Mouse (Mus musculus) NIH3T3 (cell line): ENCODE measurements around the gene Larp4.

ENCODE experiments used
- DNase-seq: peaks from one replicate; pipeline ENCODE4 v3.0.0-alpha.2; 2012; ENCODE audit warnings: low read depth

Gene Larp4

DNA sequence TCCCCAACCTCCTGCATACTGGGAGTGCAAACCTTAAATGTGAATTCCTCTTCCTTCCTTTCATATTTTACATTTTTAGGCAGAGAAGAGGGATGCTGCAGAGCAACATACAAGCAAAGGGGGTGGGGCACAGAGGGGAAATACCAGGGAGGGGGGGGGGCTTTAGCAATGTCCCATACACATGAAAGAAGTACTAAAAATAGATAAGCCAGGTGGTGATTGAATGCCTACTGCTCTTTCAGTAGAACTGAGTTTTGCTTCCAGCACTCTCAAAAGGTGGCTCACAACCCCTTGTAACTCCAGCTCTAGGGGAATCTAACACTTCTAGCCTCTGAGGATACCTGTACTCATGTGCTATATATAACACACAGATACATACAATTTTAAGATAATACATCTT, 36.3 kb downstream of the Larp4 start:
- no peak for DNase-seq

DNA sequence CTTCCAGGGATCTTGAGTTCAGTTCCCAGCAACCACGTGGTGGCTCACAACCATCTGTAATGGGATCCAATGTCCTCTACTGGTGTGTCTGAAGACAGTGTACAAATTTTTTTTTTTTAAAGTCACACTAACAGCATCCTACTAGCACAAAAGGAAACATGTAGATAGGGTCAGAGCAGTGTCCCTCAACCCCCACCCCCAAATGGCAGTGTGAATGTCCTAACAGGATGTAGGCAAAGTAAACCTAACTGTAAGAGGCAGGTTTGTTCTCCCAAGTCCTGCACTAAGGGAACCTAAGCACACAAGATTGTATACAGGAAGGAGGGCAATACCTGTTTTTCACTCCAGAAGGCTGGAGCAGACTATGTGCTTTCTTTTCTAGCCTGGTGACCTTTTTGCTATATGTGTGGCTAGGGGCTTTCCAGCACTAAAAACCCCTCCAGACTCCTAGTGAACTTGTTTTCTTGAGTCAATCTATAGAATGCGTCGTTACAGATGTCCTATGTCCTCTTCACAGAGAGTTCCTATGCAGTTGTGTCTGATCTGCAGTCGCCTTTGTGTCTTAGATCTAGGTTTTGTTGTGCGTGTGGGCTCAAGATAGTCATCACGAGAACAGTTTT, 48.5 kb downstream of the Larp4 start:
- DNase-seq: no peak

DNA sequence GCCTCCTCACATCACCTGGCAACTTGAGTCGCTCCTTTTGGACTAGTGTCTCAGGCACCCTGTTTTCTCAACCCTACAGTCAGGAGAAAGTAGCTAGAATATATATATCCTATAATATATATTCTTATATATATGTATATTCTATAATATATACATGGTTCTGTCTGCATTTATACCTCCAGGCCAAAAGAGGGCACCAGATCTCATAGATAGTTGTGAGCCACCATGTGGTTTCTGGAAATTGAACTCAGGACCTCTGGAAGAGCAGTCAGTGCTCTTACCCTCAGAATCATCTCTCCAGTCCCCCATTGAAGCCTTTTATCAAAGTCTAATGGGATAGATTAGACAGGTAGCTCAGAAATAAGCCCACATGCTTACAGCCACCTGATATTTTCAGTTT, 51.3 kb downstream of the Larp4 start:
- no peak for DNase-seq

DNA sequence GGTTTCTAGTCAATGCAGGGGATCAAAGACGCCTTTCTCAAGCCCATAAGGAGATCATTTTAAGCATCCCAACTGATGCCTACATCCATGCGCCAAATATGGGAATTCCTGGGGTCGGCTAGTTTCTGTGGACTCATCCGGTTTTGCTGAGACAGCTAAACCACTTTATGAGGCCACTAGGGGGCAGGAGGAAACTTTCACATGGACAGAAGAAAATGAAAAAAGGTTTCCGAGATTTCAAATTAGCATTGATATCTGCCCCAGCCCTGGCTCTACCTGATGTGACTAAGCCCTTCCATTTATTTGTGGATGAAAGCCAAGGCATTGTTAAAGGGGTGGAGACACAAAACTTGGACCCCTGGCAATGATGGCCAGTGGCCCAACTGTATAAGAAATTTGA, 53.1 kb downstream of the Larp4 start:
- peak; percentile 87 for DNase-seq

DNA sequence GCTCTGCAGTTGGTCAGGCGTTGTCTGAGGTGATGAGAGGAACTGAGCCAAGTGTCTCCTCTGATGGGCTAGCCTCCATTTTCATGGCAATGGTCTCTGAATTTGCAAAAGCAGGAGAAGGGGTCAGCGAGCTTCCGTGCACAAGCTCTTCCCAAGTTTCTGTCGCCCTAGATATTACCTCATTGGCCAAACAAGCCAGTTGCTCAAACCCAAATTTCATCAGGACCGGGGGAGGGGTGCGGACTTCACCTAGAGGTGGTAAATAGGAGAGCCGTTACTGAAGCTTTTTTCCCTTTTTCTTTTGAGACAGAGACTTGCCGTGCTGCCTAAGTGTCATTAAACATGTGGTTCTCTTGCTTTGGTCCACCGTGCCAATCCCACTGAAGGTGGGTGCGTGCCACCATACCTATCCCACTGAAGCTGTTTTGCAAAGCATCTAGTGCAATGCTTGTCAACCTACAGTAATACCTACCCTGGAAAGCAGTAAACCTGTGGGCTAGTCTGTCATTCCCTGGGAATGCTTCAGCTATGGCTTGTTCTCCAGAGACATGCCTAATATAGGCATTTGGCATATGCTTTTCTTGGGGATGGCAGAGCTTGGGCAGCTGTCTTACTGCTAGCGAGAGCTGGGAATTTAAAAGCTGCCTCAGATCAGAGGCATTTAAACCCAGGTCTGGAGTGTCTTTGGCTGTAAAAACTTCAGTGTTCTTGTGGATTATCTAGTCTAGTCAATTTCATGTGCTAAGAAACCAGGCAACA, 55.4 kb downstream of the Larp4 start:
- DNase-seq: no peak

DNA sequence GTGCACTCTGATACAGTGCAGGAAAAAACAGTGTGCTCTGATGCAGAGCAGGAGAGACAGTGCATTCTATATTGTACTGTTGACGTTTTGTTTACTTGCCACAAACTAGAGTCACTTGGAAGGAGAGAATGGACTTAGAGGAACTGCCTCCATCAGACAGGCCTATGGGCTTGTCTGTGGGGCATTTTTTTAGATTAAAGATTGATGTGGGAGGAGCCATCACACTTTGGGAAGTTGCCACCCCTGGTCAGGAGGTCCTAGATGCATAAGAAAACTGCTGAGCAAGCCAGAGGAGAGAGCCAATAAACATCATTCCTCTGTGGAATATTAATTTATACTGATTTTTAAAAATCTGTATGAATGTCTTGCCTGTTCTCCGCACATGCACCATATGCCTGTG, 58.3 kb downstream of the Larp4 start:
- DNase-seq: peak; percentile 58

DNA sequence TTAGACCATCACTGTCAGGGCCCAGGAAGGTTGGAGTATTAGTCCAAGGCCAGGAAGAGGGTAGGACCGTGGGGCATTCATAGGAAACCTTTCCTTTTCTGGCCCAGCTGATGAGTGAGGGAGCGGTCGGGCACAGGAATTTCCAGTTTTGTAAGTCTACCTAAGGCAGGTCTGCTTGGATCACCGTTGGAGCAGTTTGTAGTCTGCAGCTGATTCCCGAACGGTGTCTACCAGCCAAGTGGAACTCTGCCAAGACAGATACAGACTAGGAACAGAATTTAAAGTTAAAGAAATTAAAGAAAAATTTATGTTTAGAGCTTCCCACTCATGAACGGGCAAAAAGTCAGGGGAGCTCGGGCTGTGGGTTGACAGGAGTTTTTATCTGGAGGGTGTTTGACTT, 59.6 kb downstream of the Larp4 start:
- DNase-seq: no peak

DNA sequence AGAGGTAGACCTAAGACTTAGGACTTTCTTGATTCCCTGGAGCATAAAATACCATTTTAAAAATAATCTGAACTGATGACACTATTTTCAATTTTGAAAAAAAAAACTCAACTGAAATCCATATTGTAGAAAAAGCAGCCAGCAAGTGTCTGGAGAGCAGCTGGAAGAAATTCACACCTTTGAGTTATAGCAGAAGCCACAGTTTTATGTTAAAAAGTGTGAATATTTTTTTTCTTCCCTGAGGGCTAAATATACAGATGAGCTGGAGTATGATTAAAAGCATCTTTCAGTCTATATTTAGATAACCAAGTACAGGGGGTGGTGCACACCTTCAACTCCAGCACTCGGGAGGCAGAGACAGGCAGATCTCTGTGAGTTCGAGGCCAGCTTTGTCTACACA, 60.0 kb downstream of the Larp4 start:
- no peak for DNase-seq

DNA sequence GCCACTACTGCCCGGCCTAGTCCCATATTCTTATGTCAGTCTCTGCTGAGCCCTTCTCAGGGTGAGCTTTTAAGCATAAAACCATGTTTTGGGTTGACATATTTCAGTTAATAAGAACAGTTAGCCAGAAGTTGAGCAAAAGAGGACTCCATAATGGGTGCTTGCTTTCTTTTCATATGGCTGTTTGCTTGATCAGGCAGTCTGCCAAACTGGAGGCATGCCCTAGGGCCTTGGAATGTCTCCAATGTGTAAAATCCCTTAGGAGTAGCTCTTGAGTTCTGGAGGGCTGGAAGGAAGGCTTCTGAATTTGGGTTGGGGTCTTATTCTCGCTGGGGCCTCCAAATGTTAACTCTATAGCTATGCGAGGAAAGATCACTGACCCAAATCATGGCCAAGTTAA, 62.7 kb downstream of the Larp4 start:
- peak; percentile 66 for DNase-seq

DNA sequence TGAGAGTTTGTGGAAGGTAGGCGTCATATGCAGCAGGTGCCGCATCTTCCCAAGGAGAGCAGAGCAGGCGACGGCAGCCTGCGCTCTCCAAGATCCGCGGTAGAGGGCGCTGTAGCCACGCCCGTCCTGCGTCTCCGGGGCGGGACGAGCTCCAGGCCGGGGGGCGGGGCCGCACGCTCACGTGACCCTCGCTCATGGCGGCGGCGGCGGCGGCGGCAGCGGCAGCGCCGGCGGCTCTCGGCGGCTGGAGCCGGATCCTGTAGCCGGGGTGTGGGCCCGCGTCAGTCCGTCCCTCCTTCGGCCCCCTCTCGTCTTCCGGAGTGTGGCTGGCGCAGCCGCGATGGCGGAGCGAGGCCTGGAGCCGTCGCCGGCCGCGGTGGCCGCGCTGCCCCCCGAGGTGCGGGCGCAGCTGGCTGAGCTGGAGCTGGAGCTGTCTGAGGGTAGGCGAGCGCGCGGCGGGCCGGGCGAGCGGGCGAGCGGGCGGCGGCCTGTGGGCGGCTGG, 68.7 kb downstream of the Larp4 start, which contains the start of gene Dip2b:
Gene Dip2b, plus strand, starts transcription at position 195 of the 502 bp plus-strand sequence.
- peak; percentile 98 for DNase-seq

DNA sequence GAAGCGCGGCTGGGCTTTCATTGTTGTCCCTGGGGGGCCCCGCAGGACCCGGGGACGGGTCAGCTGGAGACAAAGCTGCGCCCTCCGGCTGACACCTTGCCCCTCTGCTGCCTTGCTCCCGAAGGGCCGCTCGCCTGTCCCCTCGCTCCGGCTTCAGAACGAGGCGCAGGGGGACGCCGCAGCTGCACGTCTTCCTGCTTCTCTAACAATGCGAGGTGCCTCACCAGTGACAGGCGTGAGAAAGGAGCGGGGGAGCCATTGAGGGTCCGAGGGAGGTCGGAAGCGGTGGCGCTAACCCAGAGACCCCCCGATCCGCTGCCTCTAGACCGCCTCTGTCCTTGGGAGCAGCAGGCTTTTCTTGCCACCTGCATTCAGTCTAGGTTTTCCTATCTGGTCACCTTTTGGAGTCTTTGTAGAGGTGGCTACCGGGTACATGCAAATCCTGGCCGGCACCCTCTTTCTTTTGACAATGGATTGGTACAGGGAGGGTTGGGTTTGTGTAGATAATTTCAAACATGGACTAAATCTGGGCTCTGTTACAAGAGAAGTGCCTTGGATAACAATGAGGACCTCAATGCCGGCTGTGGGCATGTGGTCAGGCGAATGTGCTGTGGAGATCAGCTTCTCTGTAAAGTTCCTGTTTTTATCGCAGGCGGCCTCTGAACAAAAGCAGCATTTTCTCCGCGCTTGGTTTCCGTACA, 69.3 kb downstream of the Larp4 start:
- peak; percentile 59 for DNase-seq

DNA sequence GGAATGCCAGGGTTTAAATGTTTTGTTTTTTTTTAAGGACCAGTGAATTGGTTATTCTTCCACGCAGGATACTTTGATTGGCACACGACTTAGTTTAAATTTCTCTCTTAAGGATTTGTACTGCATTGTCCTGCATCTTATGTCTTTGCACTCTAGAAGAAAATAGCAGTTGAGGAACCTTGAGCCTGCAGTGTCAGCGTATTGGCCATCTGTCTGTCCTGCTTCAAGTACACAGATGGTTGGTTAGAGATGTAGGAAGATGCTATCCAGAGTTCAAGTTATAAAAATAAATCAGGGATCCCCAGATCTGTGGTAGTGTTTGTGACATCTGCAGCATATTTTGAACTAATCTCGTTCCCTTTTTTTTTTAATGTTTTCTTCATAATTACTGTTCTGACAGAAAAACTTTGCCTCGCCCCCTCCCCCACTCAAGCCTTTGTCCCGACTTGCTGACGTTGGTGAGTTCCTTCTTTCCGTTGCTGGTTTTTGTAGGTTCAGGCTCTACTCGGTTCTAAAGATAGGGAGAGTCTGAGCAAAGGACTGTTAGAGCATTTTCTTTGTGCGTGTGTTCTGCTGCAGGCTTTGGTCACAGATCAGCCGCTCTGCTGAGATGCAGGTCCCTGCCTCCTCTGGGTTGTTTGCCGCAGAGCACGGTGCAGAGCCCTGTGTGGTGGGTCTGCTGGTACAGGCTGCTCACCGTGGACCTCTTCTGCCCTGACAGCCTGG, 70.8 kb downstream of the Larp4 start:
- no peak for DNase-seq

DNA sequence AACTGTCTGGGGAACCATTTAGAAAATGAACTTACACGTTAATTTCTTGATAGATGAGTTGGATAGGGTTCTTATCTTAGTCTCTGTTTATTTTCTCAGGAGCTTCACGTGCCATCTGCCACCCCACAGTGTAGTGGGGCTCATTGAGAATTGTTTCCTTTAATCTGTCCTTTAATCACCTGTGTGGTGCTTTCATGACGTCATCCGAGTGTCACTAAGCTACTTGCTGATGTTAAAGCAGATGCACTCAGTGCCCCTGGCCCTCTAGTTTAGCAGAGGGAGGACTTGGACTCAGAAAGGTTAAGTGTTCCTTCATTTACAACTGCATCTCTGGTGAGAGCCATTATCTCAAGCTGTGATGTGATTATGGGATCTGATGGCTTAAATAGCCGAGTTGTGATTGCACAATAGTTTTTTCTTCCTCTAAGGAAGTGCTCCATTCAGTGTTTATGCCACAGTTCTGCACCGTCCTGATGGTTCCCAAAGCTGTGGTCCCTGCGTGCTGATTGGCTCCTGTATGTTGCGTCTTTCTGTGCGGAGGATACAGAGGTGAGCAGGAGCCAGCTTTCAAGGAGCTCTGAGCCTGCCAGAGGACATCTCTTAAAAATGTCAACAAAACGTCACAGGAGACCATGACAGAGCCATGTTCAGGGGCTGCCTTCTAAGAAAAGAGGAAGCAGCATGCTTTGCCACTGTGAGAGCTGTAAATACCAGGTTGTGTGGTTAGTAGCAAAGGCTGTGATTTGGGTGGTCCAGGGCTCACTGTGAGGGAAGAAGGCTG, 71.6 kb downstream of the Larp4 start:
- DNase-seq: no peak

DNA sequence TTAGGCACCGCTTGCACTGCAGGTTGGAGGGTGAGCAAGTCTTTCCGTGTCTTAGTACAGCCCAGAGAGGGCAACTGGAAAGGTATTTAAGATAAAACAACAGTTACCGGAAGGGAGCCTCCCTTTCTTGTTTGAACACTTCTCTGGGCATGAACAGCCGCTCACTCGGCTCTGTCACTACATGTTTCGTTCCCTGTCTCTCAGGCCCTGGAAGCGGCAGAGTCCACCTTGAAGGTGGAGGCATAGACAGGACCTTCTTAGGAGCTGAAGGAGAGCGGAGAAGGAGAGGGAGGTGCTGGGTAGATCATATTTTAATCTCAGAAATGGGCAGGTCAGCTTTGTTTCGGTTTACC, 72.2 kb downstream of the Larp4 start:
- no peak for DNase-seq

DNA sequence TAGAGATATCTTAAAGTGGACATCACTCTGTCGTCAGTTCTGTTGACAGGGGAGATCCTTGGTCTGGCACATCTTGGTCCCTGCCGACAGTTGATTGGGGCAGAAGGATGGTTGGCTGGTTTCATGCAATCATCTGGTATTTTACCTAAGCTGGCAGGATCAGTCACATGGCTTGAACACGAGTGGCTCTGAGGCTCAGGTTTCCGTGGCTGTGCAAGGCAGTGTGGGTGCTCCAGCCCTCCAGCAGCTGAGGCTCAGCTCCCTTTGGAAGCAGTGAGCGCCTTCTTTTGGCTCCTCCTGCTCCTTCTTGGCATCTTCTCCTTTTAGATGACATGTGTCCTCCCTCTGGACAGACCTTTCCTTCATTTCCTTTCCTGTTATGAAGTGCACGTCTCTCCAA, 75.7 kb downstream of the Larp4 start:
- DNase-seq: no peak

DNA sequence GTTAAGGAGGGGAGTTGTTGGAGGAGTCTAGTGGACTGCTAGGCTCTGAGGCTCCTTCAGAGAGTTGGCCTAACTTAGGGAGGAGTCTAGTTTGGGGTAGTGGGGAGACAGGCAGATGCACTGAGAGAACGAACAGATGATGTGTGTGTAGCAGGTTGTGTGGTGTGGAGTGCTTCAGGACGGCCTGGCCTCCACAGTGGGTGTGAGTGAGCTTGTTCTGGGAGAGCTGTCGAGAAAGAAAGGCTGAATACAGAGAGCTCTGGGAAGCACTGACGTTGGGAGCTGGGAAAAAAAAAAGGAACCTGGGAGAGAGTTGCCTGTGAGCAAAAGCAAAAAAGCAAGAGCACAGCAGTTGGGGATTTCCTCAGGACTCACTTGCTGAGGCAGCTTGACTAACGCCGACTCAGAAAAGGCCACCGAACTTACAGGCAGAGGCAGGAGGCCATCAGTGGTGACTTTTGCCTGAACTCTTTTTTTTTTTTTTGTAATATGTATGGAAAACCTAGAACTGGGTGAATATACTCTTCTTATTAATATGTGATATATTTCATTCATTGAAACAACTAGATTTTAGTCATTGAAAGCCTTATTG, 79.7 kb downstream of the Larp4 start:
- DNase-seq: no peak

DNA sequence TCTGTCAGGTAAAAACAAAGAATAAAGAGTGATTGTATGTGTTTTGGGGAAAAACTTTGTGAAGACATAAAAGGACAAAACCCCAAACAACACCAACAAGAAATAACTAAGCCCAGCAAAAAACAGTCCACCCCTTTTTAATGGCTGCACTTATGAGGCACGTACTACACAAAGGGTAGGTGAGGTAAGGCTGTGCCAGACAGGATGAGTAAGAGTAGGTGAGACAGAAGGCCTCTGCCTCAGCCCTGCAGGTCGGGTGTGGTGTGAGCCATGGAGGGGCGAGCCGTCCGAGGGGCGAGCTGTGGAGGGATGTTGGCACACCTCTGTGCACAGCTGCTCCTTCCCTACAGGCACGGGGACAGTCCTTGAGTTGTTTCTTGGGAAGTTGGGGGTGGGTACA, 81.1 kb downstream of the Larp4 start:
- no peak for DNase-seq

DNA sequence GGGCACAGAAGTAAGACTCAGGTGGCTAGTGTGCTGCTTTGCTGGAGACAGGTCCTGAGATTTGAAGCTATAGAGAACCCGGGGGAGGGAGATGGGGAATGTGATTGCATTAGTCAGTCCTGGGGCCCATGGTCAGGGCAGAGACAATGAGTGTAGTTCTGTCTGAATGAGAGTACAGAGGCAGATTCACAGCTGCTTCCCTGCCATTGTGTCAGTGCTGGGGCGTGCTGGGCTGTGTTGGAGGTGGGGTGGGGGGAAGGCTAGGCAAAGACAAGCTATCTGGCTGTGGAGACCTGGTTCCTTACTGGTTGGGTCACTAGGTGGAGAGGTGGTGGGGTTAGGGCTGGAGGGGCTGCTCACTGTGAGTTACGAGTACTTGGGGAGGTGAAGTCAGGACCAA, 82.9 kb downstream of the Larp4 start:
- no peak for DNase-seq

DNA sequence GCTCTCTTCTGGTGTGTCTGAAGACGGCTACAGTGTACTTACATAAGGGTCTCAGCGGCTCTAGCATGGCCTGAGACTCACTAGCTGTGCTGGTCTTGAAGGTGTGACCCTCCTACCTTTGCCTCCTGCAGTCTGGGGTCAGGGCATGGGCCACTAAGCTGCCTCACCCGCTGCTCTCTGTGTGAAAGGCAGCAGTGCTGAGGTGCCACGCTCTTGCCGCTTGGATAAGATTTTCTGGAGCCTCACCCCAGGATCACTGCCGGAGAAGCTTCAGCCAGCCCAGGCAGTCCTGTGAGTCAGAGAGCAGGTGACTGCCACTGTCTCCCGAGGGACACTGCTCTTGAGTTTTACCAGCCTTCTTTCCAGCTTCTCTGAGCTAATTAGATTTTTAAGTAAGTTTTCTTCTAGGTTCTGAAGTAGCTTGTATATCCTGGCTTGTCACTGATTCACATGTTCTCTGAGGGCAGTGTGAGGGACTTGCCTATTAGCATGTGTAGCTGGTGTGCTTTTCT, 86.6 kb downstream of the Larp4 start:
- DNase-seq: peak; percentile 41

DNA sequence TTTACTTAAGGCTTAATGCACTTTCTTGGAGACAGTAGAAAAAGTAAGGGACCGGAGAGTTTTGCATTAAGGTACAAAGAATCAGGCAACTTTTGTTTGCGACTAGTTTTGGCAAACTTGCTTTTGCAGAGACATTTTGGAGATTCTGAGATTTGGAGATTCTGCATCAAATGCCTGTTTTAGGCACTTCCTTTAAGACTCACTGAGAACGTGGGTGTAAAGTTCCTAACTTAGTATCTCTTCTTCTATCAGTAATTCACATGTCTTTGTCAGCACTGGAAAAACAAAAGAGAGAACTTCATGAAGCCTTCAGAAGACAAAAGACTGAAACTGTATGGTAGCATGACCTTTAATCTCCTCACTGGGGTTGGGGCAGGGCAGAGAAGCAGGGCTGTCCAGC, 87.8 kb downstream of the Larp4 start:
- DNase-seq: no peak

DNA sequence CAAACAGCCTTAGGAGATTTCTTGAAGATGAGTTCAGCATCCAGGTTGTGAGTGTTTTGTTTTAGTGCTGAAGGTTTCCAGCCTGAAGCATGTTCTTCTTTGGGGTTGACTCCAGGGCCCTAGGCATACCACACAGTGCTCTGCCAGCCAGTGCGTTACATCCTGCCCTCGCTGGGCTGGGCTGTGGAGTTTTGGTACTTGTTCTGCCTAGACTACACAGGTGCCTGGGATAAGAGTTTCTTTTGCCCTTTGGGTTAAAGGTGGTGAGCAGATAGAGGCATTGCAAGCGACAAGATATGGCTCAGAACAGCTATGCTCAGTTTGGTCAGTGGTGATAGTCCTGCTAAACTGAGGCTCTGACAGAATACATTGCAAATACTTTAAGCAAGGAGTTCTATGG, 88.3 kb downstream of the Larp4 start:
- DNase-seq: no peak
